In genomic region chr4:129276453-129276865, GRCm38 (mm10) we compare ENCODE assay signal across 8 mouse cellular contexts. TPM values are rescaled to one million over a fixed set of nuclear protein-coding genes. Genes with fewer than 3 reads are reported as not detected.
A peak's percentile ranks its signal among the peaks of the same experiment; 100 is the strongest.
DNase-seq lines count a peak whose midpoint lies in the region; ATAC-seq lines count a peak whose summit lies in the region.

No protein-coding gene starts in this region.

- no peaks in the 10 kb centered on the region for H3K36me3 ChIP-seq in midbrain, embryonic 10.5 days
- no peaks in the 10 kb centered on the region for H3K36me3 ChIP-seq in midbrain, embryonic 15.5 days (replicated peaks)
- no peaks in the 10 kb centered on the region for H3K36me3 ChIP-seq in midbrain, embryonic 14.5 days (ENCODE audit: control insufficient read depth, insufficient read depth, low read length)

- WGBS in midbrain, embryonic 10.5 days, result 3% methylated on average over 18 of the region's 18 CpGs
- WGBS in midbrain, embryonic 15.5 days, result 2% methylated on average over 18 of the region's 18 CpGs
- 2% methylated on average over 18 of the region's 18 CpGs for WGBS in midbrain, embryonic 14.5 days

- H3K4me2 ChIP-seq in midbrain, embryonic 15.5 days, result no peak overlapping the region
- H3K4me2 ChIP-seq in midbrain, embryonic 14.5 days (ENCODE audit: low read length), result no peak overlapping the region

- H3K27ac ChIP-seq in midbrain, embryonic 10.5 days (replicated peaks), result no peak overlapping the region
- H3K27ac ChIP-seq in midbrain, embryonic 15.5 days, result no peak overlapping the region
- 0 out of 2 replicates have a peak overlapping the region, but pooled peaks have one; percentile 26 for H3K27ac ChIP-seq in midbrain, embryonic 14.5 days (replicated peaks; ENCODE audit: low read depth, low read length)

- intact Hi-C loops in left cerebral cortex, postnatal 4 days (cut with DNase I), result no loop called here

- 0 out of 2 replicates have a peak, but pooled peaks cover 6% of the 10 kb centered on the region for H3K27me3 ChIP-seq in midbrain, embryonic 10.5 days (ENCODE audit: low read depth, poor library complexity, severe bottlenecking)
- no peaks in the 10 kb centered on the region for H3K27me3 ChIP-seq in midbrain, embryonic 15.5 days (replicated peaks)
- no peaks in the 10 kb centered on the region for H3K27me3 ChIP-seq in midbrain, embryonic 14.5 days (ENCODE audit: control insufficient read depth, insufficient read depth, low read length)

- H3K9me3 ChIP-seq in midbrain, embryonic 10.5 days (replicated peaks), result no peaks in the 10 kb centered on the region
- H3K9me3 ChIP-seq in midbrain, embryonic 15.5 days, result no peaks in the 10 kb centered on the region
- no peaks in the 10 kb centered on the region for H3K9me3 ChIP-seq in midbrain, embryonic 14.5 days (ENCODE audit: control insufficient read depth, low read length)

- no peak overlapping the region for H3K4me3 ChIP-seq in midbrain, embryonic 10.5 days
- H3K4me3 ChIP-seq in midbrain, embryonic 15.5 days, result no peak overlapping the region
- no peak overlapping the region for H3K4me3 ChIP-seq in midbrain, embryonic 14.5 days (replicated peaks; ENCODE audit: low read depth, low read length)

- no peak for ATAC-seq in midbrain, embryonic 15.5 days (replicated peaks)
- ATAC-seq in midbrain, embryonic 14.5 days (ENCODE audit: low FRiP score, low TSS enrichment), result peak; percentile 27; the same call in 1 of the 2 replicates

- no peak overlapping the region for H3K9ac ChIP-seq in midbrain, embryonic 15.5 days
- no peak overlapping the region for H3K9ac ChIP-seq in midbrain, embryonic 14.5 days (replicated peaks; ENCODE audit: low read length)

- DNase-seq in midbrain, embryonic 10.5 days (ENCODE audit: low spot score), result peak; percentile 91
- peak; percentile 90 for DNase-seq in embryo, embryonic 11 days
- DNase-seq in gastrocnemius, postnatal 4 days (ENCODE audit: low spot score in 2 of 2), result peak; percentile 94 to 95
- DNase-seq in kidney, adult 18-20 months, result peak; percentile 98
- peak; percentile 97 for DNase-seq in left cerebral cortex, postnatal 4 days
- DNase-seq in midbrain, embryonic 14.5 days, result peak; percentile 94
- DNase-seq in spleen, adult 12 weeks (ENCODE audit: low spot score), result peak; percentile 89

- peaks cover 8% of the 10 kb centered on the region; the same call in 1 of the 2 replicates for H3K4me1 ChIP-seq in midbrain, embryonic 10.5 days
- peaks cover 4% of the 10 kb centered on the region; the same call in 1 of the 2 replicates for H3K4me1 ChIP-seq in midbrain, embryonic 15.5 days
- H3K4me1 ChIP-seq in midbrain, embryonic 14.5 days (ENCODE audit: control insufficient read depth, insufficient read depth, low read length), result no peaks in the 10 kb centered on the region

RNA-seq across cellular contexts. Expression of gene Sync, which starts 11.0 kb away (rescaled TPM):
- 0.30 and 0.47 TPM in 2 replicates for polyA plus RNA-seq in midbrain, embryonic 10.5 days (2016; fragmentation: Nextera tagmentation; extraction: Ambion mirVana)
- 0.50 and 0.86 TPM in 2 replicates for polyA plus RNA-seq in midbrain, embryonic 15.5 days (2015; fragmentation: Nextera tagmentation; extraction: Ambion mirVana)
- 10 to 100 TPM; 77.8 to 78.7 TPM for total RNA-seq in gastrocnemius, postnatal 4 days (2021)
- 1 to 10 TPM in 1 of 2 experiments, under 1 TPM in 1; 0.58 to 1.6 TPM for total RNA-seq in left cerebral cortex, postnatal 4 days (2021)
- 0.34 and 0.54 TPM in 2 replicates for polyA plus RNA-seq in midbrain, embryonic 14.5 days (2014; fragmentation: Nextera tagmentation; extraction: Ambion mirVana)

RNA-seq across cellular contexts. Expression of gene C77080, which starts 15.3 kb away (rescaled TPM):
- 2.7 and 3.7 TPM in 2 replicates for polyA plus RNA-seq in midbrain, embryonic 10.5 days (2016; fragmentation: Nextera tagmentation; extraction: Ambion mirVana)
- 9.4 and 9.7 TPM in 2 replicates for polyA plus RNA-seq in midbrain, embryonic 15.5 days (2015; fragmentation: Nextera tagmentation; extraction: Ambion mirVana)
- 1 to 10 TPM; 8.2 to 9.7 TPM for total RNA-seq in gastrocnemius, postnatal 4 days (2021)
- 10 to 100 TPM in 1 of 2 experiments, 1 to 10 TPM in 1; 9.7 to 11.7 TPM for total RNA-seq in left cerebral cortex, postnatal 4 days (2021)
- 7.0 and 8.4 TPM in 2 replicates for polyA plus RNA-seq in midbrain, embryonic 14.5 days (2014; fragmentation: Nextera tagmentation; extraction: Ambion mirVana)

RNA-seq across cellular contexts. Expression of gene Rbbp4, which starts 58.7 kb away (rescaled TPM):
- 522 and 529 TPM in 2 replicates for polyA plus RNA-seq in midbrain, embryonic 10.5 days (2016; fragmentation: Nextera tagmentation; extraction: Ambion mirVana)
- polyA plus RNA-seq in midbrain, embryonic 15.5 days (2015; fragmentation: Nextera tagmentation; extraction: Ambion mirVana), result 260 and 271 TPM in 2 replicates
- total RNA-seq in gastrocnemius, postnatal 4 days (2021), result 100 to 1,000 TPM; 166 to 179 TPM
- 100 to 1,000 TPM; 156 to 186 TPM for total RNA-seq in left cerebral cortex, postnatal 4 days (2021)
- 280 and 349 TPM in 2 replicates for polyA plus RNA-seq in midbrain, embryonic 14.5 days (2014; fragmentation: Nextera tagmentation; extraction: Ambion mirVana)

RNA-seq across cellular contexts. Expression of gene Zbtb8os, which starts 59.0 kb away (rescaled TPM):
- polyA plus RNA-seq in midbrain, embryonic 10.5 days (2016; fragmentation: Nextera tagmentation; extraction: Ambion mirVana), result 48.3 and 49.6 TPM in 2 replicates
- 19.9 and 21.1 TPM in 2 replicates for polyA plus RNA-seq in midbrain, embryonic 15.5 days (2015; fragmentation: Nextera tagmentation; extraction: Ambion mirVana)
- total RNA-seq in gastrocnemius, postnatal 4 days (2021), result 10 to 100 TPM; 28.2 to 28.8 TPM
- total RNA-seq in left cerebral cortex, postnatal 4 days (2021), result 10 to 100 TPM; 18.0 to 18.5 TPM
- 22.9 and 26.3 TPM in 2 replicates for polyA plus RNA-seq in midbrain, embryonic 14.5 days (2014; fragmentation: Nextera tagmentation; extraction: Ambion mirVana)
